Mouse (Mus musculus) adrenal gland, adult 18-20 months (tissue): ENCODE data around the gene Ank. TPM values are rescaled to one million over a fixed set of nuclear protein-coding genes. Genes with fewer than 3 reads are reported as not detected.

Experiments used
- DNase-seq, 2 experiments: peaks; one replicate each; pipeline ENCODE4 v3.0.0; 2021 to 2022; ENCODE audit warnings: low spot score in 2 of 2
- total RNA-seq, 2 experiments: library from RNA; stranded (reverse); gene quantifications; 1 replicate in 1 of 2; 2 replicates in 1 of 2; pipeline ENCODE4 v1.2.3; 2021

The Ank gene
- total RNA-seq, 2 experiments from 2014 or later, result 52.6 to 87.9 TPM

- DNase-seq, result no peak
These were observed 27.0 kb downstream of the Ank start for GRCm38 (mm10) chr15:27493516-27493915.

GRCm38 (mm10) chr15:27495981-27496401 is 29.5 kb downstream of the Ank start:
- no peak for DNase-seq

GRCm38 (mm10) chr15:27496596-27497299 is 30.3 kb downstream of the Ank start:
- no peak for DNase-seq

GRCm38 (mm10) chr15:27497300-27497997 is 31.0 kb downstream of the Ank start:
- DNase-seq, result no peak

DNA sequence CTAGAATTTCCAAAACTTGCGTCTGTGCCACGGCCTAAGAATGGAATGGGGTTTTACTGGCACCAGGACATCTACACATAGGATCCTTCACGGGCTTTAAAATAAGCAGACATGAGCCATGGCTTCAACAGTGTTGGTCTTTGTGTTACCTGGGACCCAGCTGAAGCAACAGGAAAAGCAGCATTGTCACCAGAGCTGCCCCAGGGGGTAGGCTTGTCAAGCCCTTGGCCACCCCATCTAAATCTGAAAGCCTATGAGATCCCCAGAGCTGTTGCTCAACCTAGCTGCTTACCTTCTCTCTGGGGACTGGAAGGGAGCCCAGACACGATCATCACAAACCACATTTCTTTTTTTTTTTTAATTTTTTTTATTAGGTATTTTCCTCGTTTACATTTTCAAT is 31.6 kb downstream of the Ank start:
- DNase-seq, result no peak

GRCm38 (mm10) chr15:27500390-27500789 is 33.9 kb downstream of the Ank start:
- DNase-seq, result no peak

GRCm38 (mm10) chr15:27502338-27502737 is 35.9 kb downstream of the Ank start:
- no peak for DNase-seq

DNA sequence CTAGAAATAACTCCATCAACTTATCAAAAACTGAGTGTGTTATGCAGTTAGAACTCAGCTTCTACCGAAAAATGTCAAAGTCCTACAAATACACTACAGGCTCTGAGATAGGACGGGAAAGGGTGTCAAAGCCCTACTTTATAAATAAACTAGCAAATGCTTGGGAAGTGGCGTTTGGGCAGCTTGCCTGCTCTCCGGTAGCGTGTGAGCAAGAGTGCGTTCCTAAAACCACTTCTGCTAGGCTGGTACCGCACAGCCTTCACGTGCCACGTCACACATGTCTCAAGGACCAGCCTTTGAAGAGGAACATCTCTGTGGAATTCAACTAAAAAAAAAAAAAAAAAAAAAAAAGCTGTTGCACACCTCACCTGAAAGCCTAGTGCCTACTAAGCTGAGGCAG is 36.7 kb downstream of the Ank start:
- no peak for DNase-seq

DNA sequence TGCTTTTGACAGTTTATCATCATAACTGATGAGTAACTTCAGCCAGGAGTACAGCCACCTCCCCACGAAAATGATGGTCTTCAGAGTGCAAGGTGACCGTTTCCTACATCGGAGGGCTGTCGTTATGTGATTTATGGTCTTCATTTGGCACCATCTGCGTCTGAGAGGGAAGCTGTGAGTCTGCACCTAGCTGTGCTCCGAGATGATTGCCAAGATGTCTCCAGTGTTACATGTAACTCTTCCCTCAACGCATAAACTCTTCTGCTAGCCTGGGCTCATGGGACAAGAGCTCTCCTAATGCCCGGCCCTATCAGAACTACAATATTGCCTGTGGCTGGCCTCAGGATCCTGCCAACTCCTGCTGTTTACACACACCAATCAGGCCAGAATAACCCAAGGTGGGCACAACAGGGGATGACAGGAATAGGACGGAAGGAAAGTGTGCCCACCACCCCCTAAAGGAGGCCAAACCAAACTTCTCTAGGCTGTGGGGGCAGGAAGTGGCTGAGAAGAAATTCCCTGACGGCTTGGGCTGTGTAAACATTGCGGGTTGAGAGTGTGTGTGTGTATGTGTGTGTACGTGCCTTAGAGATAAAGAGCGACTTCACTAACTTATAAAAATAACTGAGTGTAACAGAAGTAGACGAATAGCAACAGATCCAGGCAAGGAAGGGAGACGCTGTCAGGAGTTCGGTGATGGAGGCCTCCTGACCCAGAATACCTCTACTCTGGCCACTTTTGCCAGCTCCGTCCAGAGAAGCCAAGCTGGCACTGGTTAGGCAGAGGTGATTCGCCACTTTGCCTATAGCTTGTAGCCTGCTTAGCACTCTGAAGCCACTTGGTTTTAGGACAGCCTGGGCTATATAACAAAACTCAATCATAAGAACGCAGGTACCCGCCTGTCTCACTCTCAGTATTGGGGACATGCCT is 37.6 kb downstream of the Ank start:
- DNase-seq, result no peak

DNA sequence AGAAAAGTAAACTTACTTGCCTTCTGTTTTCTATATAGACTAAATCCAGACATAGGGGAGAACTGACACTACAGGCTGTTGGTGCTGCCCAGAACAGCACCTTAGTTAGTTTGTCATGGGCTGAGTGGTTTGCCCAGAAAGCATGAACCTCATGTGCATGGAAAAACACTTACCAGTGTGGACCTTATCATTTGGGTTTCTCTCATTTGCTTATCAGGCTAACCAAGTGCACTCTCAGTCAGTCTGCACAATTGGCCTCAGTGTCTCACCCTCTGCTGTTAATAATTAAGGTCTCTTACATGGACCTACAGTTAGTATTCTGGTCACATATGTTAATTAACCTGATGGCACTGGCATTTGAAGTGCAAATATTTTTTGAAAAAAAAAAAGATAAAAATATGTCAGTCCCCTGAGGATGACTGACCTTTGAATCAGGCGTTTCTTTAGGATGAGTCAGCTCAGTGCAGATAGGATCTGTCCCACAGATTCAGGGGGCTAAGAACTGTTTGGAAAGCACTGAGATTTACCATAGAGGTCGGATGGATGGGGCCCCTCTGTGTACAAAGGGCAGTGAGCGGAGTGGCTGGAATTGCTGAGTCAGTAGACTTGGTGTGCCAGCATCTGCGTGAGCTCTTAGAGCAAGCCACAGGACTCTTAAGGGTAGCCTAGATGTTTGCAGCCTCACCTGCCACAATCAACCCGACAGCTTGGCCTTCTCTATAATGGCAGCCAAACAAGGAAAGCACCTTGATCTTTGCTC is 39.8 kb downstream of the Ank start:
- peak in 1 of 2 experiments; percentile 18 for DNase-seq

- DNase-seq, result no peak
These were observed 40.6 kb downstream of the Ank start for GRCm38 (mm10) chr15:27506893-27507596.

DNA sequence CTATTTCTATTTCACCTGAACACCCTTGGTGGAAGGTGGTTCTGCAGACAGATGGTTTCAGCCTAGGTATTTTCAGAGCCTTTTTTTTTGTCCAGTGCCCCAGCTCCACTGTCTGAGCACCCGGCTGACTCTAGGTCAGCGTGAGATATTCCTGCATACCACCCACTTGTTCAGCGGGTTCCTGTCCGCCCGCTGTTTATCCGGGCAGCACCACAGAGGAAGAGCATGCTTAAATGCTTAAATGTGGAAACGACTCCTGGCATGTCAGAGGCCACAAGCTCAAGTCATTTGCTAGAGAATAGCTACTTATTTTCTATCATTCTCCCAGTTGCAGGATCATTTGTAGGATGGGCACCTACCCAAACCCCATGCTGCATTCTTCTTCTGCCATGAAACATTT is 41.7 kb downstream of the Ank start:
- DNase-seq, result no peak

GRCm38 (mm10) chr15:27508982-27509381 is 42.5 kb downstream of the Ank start:
- DNase-seq, result no peak

DNA sequence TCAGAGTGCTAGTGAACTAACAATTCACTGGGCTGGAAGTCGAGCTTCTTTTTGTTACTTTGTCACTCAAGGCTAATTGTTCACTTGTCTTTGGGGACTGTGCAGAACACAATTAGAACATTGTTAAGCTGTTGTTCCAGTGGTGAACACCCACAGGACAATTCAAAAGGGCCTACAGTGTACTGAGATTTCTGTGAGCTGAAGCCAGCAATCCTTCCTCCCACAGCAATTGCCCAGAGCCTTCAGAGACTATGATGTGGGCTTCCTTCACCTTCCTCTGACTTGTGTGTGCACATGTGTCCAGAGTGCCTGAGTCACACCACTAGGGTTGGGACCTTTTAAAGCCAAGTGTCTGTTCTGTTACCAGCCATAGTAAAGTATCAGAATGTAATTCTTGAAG is 50.5 kb downstream of the Ank start:
- no peak for DNase-seq

DNA sequence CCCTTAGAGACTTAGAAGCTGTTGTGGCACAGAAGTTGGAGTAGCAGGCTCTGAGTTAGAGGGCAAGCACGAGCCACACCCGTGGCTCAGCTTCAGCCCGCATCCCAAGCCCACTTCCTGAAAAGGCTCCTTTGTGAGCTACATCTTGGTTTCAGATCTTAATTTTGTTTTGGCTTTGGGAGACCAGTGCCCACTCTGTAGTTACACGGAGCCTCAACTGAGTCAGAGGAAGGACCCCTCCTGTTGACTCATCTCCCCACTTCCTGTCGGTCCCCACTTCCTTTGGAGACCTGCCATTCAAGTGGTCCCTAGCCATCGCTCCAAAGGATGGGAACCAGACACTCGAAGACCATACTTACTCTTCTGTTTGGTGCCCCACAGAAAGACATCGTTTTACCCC is 51.5 kb downstream of the Ank start:
- no peak for DNase-seq

GRCm38 (mm10) chr15:27519857-27520256 is 53.4 kb downstream of the Ank start:
- DNase-seq, result no peak

DNA sequence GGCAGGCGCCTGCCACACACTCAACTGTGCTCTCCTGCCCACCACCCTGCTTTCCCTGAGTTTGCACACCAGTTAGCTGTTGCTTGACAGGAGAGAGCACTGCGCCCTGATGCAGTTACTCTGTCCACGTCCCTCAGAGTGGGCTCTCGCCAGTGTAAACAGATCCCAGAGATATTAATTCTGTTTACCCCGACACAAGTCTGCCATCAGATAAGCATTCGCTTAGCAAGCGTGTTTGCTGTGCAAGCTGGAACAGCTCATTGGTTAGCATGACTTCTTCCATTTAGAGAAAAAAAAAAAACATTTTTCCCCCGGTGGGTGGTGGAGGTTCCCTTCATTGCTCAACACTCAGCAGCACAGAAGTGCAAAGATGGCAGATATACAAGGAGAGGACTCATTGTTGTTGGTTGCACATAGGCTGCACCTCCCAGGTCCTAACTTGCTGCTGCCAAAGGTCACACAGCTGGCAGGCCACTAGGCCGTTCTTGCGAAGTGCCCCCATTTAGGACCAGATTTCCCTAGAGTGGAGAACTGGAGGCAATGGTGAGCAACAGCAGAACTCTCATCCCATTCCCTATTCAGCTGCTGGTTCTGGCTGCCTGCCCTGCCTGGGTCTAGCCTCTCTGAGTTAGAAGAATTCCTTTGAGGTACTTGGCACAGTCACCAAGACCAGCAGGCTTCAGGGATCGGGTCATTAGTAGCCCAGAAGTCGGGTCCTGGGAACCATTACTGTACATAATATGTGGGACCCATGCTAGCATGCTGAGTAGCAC is 58.9 kb downstream of the Ank start:
- DNase-seq, result no peak

DNA sequence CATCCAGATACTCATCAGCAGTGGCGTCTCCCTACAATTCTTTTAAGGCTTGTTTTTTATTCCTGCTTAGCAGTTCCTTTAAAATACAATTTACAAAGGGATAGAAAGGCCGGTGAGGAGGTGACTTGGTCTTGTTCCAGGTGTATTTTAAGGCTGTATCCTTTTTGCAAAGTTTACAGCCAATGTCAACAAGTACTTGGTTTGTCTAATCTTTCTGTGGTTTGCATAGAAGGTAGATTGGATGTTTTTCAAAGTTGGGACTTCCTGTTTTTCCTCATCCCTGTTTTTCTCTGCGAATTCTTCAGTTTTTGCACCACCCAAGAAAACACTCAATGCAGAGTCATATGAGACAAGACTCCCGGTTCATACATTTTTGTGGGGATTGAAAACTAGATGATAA is 62.4 kb downstream of the Ank start:
- no peak for DNase-seq

GRCm38 (mm10) chr15:27530023-27530422 is 63.5 kb downstream of the Ank start:
- no peak for DNase-seq

- no peak for DNase-seq
These were observed 66.6 kb downstream of the Ank start for GRCm38 (mm10) chr15:27533036-27533435.
